Mouse (Mus musculus): ENCODE data around the gene Fpgs.

Gene Fpgs

GRCm38 (mm10) chr2:32671147-32671546 lies 32.8 kb downstream of the Fpgs start:
- no peak for DNase-seq (ENCODE audit: low read depth)

- no peak for DNase-seq (ENCODE audit: low read depth)
Measured at GRCm38 (mm10) chr2:32669876-32670275, 34.1 kb downstream of the Fpgs start.

GRCm38 (mm10) chr2:32668176-32668575 lies 35.8 kb downstream of the Fpgs start:
- no peak for DNase-seq (ENCODE audit: low read depth)

- no peak for DNase-seq (ENCODE audit: low read depth)
Measured at GRCm38 (mm10) chr2:32667775-32668174, 36.2 kb downstream of the Fpgs start.

GRCm38 (mm10) chr2:32665853-32666252 lies 38.1 kb downstream of the Fpgs start:
- no peak for DNase-seq (ENCODE audit: low read depth)

DNA sequence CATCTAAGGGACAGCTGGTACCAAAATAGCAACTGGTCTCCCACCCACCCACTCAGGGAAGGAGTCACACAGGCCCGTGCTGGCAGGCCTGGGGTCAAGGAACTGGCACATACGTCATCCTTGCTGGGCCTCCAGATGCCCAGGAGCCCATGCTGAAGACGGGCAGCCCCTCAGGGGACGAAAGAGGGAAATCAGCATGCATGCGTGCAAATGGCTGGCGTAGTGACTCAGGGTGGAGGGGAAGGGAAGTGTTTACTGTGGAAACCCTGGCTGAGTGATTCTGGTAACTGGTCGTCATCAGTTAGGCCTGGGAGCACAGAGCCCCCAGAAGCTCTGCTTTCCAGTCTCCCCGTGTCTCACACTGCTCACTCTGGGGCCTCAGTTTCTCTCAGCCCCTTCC lies 38.6 kb downstream of the Fpgs start:
- no peak for DNase-seq (ENCODE audit: low read depth)

DNA sequence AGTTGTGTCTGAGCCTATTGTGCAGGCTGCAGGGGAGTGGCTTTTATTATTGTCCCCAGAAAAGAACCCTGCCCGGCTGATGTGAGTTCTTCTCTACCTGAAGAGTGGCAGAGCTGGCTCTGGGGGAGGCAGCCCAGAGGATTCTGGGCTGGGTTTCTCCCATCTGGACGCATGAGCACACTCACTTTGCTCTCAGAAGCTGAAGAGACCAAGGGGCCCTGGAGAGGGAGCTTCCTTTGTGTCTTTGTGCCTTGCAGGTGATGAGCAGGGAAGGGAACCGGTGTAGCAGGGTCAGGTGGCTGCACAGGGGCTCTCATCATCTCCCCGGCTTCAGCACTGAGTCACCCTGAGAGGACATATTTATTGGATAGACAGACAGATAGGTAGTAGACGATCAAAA lies 41.7 kb downstream of the Fpgs start:
- no peak for DNase-seq (ENCODE audit: low read depth)

DNA sequence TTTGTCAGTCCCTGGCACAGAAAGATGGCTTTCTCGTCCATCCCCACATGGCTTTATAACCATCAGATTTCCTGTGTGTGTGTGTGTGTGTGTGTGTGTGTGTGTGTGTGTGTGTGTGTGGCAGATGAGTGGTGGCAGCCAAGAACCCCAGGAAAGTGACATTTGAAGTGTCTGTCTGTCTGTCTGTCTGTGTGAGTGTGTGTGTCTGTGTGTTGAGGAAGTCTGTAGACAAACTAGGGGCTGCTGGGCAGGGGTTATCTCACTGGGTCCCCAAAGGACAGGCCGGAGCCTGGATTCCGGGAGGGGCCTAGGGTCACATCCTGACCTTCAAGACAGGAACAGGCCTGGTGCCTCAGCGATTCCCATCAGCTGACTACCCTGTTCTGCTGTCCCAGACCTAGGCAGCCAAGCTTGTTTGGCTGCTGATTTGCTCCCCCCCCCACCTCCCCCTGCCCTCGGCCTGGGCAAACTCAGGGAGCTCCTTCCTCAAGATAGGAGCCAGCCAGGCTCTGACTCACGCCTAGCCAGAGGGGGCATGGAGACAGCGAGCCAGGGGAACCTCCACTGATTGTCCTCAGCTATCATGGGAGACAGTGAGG lies 42.3 kb downstream of the Fpgs start:
- no peak for DNase-seq (ENCODE audit: low read depth)

- DNase-seq (ENCODE audit: low read depth) = no peak
Measured at GRCm38 (mm10) chr2:32658873-32659272, 45.1 kb downstream of the Fpgs start.

- no peak for DNase-seq (ENCODE audit: low read depth)
Measured at GRCm38 (mm10) chr2:32655826-32656225, 48.1 kb downstream of the Fpgs start.

DNA sequence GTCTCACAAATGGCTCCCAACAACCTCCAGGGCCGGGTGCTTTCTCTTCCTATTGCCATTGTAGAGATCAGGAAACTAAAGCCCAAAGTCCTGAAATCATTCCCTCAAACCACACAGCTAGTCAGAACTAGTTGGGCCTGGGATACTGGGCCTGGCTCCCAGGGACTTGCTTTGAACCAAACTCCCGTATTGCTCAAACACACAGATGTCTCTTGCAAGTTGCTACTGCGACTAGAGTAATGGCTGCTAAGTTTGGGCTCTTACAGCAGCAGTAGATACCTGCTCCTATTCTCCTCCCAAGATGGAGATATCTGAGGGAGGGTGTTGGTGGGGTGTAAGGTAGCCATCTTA lies 48.6 kb downstream of the Fpgs start:
- no peak for DNase-seq (ENCODE audit: low read depth)

DNA sequence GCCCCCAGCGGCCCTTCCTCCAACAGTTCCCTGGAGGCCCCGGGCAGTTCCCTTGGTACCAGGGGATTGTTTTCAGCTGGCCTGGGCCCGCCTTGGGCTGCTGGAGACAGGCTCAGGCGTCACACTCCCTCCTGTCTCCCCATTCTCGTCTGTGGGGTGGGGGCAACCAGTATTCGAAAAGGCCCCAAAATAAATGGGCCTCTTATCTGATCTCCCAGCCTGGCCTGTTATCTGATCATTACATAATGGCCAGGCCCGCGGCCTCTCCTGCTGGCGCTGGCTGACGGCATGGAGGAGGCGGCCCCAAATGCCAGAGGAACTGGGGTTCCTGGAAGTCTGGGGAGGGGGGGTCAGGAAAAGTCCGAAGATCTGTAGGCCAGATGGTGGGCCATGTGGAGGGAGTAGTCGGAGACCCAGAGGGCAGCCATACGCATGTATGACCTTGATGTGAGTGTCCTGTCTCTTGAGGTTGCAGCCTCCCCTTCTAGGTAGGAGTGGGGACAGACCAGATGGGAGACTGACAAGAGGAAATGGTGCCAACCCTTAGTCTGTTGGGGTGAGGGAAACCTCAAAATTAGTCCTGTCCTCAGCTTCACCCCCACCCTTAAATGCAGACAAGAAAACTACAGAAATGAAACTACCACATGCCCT lies 49.1 kb downstream of the Fpgs start:
- no peak for DNase-seq (ENCODE audit: low read depth)

DNA sequence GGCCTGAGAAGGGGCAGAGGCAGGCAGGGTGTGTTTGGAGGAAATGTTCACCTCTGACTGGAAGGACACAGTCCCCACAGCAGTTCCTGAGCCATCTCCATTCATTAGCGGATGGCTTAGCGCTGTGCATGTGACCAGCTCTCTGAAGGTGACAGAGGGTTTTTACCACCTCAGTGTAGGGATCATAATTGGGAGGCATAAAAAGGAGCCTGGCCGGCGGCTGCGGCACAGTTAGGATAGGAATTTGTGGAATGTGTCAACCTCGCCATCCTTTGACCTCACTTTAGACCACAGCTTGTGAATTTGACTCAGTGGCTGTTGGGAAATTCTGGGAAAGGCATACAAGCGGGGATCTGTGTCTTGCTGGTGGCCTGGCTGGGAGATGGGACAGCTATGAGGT lies 50.2 kb downstream of the Fpgs start:
- no peak for DNase-seq (ENCODE audit: low read depth)

- no peak for DNase-seq (ENCODE audit: low read depth)
Measured at GRCm38 (mm10) chr2:32647366-32647765, 56.6 kb downstream of the Fpgs start.

DNA sequence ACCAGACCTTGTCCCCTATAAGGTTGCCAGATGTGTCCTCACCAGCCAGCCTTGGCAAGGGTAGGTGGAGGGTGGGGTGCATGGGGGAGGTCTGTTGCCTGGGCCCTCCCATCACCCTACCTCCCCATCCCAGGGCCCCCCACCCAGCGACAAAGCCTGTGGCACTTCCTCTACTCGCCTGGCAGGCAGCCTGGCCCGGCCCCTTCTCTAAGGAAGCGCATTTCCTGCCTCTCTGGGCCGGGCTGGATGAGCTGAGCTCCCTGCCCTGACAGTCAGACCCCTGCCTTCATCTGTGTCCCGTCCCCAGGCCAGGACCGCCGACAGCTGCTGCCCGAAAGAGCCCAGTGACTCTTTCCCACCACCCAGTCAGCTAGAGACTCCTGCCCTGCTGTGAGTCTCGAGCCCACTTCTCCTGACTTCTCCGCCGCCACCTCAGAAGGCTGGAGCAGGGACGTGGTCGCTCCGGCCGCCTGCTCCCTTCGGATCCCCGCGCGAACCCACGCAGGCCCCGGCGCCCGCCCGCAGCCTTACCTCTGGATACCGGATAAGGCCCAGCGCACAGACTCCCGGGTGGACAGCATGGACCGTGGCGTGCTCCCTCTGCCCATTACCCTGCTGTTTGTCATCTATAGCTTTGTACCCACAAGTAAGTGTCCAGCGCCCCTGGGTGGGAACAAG lies 57.4 kb downstream of the Fpgs start, which contains the start of gene Eng:
Gene Eng, plus strand, starts transcription at position 217 of the 678 bp plus-strand sequence.
- DNase-seq (ENCODE audit: low read depth) = no peak

GRCm38 (mm10) chr2:32645647-32646046 lies 58.3 kb downstream of the Fpgs start:
- no peak for DNase-seq (ENCODE audit: low read depth)

DNA sequence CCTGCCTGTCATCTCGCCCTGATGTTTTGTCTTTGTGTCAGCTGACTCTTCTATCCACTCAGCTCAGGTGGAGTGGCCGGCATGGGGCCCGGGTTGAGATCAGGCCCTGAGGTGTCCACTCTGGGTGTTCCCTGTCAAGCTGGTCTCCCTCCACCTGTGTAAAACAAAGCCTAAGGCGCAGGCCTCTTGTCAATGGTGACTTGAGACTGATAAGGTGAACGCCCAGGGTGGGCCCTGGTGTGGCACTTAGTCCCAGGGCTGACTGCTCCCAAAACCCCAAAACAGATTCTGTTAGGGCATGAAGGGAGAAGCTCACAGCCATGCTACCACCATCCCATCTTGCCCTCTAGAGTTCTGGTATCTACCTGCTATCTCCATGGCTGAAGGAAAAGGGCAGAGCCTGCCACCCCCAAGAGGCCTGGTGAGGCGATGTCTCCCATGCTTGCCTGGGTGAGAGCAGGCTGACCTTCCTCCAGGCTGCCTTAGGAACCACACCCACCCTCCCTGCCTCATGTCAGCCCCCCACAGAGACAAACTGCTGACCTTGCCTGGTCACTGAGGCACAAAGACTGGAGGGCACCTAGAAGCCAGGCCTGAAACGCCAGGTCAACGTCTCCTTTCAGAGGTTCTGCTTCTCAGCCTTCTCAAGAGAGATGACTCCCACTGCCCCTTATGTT lies 59.0 kb downstream of the Fpgs start:
- no peak for DNase-seq (ENCODE audit: low read depth)

GRCm38 (mm10) chr2:32644083-32644482 lies 59.9 kb downstream of the Fpgs start:
- DNase-seq (ENCODE audit: low read depth) = no peak

GRCm38 (mm10) chr2:32642813-32643212 lies 61.1 kb downstream of the Fpgs start:
- no peak for DNase-seq (ENCODE audit: low read depth)

DNA sequence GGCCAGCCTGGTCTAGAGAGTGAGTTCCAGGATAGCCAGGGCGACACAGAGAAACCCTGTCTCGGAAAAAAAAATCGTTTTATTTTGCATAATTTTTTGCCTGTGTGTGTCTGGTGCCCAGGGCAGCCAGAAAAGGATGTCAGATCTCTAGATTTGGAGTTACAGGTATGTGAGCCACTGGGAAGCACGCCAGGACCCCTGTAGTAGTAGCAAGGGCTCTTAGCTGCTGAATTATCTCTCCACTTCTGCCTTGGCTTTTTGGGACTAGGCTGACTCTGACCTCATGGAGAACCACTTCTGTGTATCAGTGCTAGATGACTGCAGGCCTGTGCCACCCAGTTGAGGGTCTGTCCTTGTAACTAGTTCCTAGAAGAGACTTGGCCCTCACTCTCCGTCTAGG lies 62.1 kb downstream of the Fpgs start:
- no peak for DNase-seq (ENCODE audit: low read depth)

GRCm38 (mm10) chr2:32640550-32641051 lies 63.3 kb downstream of the Fpgs start:
- no peak for DNase-seq (ENCODE audit: low read depth)

- no peak for DNase-seq (ENCODE audit: low read depth)
Measured at GRCm38 (mm10) chr2:32639632-32640031, 64.3 kb downstream of the Fpgs start.

- peak; percentile 64 for DNase-seq (ENCODE audit: low read depth)
Measured at GRCm38 (mm10) chr2:32637778-32638281, 66.1 kb downstream of the Fpgs start.

Data from c-Kit-positive CD71-negative TER-119-negative erythroid progenitor cells, embryonic 14.5 days (primary cell).